Mouse (Mus musculus) cerebellum, adult 11 months (tissue): ENCODE measurements around the gene Tcfl5.

Experiments used
- DNase-seq: peaks from one replicate; pipeline ENCODE4 v3.0.0; 2022

The Tcfl5 gene

DNA sequence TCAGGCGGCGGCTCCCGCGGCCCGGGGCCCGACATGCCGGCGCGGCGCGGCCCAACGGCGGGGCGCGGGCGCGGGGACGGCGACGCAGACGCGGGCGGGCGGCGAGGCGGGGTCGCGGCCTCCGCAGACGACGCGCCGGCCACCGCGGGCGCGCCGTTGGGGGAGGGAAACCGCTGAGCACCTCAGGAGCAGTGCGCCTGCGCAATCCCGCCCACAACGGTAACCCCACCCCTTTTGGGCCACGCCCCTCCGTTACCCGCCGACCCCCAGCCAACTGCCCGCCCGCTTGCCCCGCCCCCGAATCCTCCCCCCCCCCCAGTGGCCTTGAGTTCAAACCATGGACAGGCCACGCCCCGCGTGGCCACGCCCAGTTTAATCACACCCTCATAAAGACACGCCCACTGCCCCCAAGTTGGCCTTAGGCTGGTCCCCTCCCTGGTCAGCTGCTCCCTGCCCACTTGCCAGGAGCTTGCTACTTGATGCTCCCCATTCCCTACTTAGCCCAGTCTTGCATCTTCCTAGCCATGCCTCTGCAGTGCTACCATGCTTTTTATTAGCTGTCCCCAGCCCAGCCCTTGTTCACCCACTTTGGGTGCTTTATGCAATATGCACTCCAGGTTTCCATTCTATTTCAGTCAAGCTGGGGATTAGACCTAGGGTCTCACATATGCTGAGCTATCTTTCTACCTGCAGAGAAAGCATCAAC is at the start of gene Tcfl5:
Gene Tcfl5, minus strand, starts transcription at position 154 of the 706 bp plus-strand sequence.
- no peak for DNase-seq

DNA sequence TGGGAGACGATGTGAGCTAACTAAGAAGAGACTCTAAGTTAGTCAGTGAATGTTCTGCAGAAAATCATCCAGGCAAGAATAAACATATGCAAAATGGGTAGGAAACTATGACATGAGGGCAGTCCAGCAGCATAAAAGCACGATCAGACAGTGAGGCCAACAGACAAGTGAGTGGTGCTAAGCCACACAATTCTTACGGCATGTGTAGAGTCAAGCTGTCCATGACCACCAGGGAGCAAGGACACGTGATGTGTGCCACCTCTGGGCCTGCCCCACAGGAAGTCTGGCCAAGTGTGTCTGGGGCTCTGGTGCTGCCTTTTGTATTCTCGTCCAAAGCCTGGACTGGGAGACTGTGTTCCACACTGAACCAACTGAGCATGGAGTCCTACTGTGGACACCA is 47.3 kb upstream of the Tcfl5 start:
- DNase-seq: no peak

DNA sequence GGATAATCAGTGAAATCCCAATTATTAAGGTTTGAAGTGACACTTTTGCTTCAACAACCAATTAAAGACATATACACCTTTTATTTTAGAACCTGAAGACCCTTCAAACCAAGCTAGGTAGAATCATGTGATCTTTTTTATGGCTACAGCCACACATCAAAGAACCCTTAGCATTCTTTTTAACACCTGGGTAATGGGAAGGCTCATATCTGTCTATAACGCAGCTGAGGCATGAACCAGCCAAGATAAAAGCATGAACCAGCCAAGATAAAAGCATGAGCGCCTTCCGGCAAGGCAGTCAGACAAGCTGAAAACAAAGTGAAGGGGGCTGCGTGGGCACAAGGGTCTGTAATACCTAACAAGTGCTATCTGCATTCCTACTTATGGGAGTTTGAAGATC is 41.5 kb upstream of the Tcfl5 start:
- DNase-seq: no peak

GRCm38 (mm10) chr2:180683524-180683923 is 41.0 kb upstream of the Tcfl5 start:
- DNase-seq: no peak

GRCm38 (mm10) chr2:180681225-180681624 is 38.7 kb upstream of the Tcfl5 start:
- no peak for DNase-seq

DNA sequence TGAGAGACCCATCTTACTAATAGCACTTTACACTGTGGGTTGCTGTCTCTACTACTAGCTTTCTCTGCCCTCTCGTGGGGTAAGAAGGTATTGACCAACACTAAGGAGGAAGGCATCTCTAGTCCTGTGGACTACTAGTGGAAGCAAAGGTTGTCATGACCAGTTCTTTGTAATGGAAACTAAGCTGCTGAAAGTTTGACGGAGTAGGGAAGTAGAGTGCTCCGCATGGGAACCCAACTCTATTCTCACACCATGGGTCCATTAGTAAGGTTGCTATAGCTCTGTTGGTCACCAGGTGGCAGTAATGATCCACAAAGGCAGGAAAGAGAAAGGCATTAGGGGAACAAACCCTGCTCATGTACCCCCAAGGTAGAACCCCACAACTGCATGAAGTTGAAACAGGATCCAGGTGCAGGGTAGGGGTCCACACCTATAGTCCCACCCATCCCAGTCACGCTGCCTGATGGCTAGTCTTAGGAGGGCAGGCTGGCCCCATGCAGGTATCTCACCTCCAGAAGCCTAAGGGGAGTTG is 36.2 kb upstream of the Tcfl5 start:
- DNase-seq: peak; percentile 44

- DNase-seq: no peak
Observed at GRCm38 (mm10) chr2:180676706-180677105, 34.2 kb upstream of the Tcfl5 start.

DNA sequence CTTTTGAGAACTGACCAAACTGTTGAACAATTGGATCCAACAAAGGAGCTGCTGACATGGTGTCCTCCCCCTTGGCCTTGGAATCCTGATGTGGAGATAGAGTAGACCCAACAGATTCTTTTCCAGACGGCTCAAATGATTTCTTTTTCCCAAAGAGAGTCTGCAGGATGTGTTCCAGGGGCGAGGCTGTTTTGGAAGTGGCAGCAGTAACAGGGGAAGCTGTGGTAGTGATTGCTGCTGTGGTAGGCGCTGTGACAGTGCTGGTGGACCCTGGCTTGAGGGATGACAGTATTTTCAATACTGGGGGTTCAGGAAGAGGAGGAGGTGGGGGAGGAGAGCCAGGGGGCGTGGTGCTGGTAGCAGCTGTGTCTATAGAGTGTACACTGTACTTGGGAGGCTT is 19.5 kb upstream of the Tcfl5 start:
- DNase-seq: no peak

GRCm38 (mm10) chr2:180660521-180660920 is 18.0 kb upstream of the Tcfl5 start:
- no peak for DNase-seq

- DNase-seq: no peak
Observed at GRCm38 (mm10) chr2:180659353-180660150, 17.0 kb upstream of the Tcfl5 start.

- no peak for DNase-seq
Observed at GRCm38 (mm10) chr2:180658381-180658780, 15.9 kb upstream of the Tcfl5 start.

GRCm38 (mm10) chr2:180657394-180658013 is 15.0 kb upstream of the Tcfl5 start:
- peak; percentile 45 for DNase-seq

DNA sequence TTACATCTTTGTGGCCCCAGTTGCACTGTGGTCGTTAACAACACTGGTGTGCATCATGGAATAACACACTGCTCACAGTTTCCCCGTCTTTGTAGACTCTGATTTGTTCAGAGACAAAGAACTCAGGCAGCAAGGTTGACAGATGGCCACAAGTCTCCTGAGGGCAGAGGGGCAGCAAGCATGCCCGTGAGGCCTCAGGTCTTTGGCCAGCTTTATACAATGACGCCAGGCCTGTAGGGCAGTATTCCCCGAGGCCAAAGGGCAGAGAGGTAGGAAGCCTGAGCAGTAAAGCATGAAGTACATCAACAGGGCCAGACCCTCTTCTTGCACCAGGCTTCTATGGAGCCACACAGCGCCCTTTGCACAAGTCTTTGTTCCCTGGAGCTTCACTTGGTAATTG is 12.6 kb upstream of the Tcfl5 start:
- DNase-seq: no peak

- DNase-seq: no peak
Observed at GRCm38 (mm10) chr2:180654666-180655065, 12.2 kb upstream of the Tcfl5 start.

DNA sequence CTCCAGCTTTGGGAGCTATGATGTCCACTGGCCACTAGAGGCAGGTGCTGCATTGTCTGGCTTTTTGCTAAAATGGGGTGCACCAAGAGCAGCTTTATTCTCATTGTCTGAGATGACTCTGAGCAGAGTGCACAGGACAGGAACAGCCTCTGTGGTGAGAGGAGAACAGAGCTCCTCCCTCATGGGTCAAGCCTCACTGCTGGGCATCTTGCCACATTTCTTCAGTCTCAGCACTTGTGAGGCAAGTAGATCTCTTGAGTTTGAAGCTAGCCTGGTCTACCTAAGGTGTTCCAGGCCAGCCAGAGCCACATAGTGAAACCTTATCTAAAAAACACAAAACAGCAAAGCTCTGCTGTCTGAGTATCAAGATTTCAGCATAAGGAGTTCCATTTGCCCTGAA is 4.3 kb upstream of the Tcfl5 start:
- DNase-seq: no peak

GRCm38 (mm10) chr2:180643626-180644025 is 1.1 kb upstream of the Tcfl5 start:
- DNase-seq: no peak

GRCm38 (mm10) chr2:180641576-180642554 is 643 bp downstream of the Tcfl5 start:
- DNase-seq: no peak

GRCm38 (mm10) chr2:180611882-180612281 is 30.6 kb downstream of the Tcfl5 start:
- no peak for DNase-seq

DNA sequence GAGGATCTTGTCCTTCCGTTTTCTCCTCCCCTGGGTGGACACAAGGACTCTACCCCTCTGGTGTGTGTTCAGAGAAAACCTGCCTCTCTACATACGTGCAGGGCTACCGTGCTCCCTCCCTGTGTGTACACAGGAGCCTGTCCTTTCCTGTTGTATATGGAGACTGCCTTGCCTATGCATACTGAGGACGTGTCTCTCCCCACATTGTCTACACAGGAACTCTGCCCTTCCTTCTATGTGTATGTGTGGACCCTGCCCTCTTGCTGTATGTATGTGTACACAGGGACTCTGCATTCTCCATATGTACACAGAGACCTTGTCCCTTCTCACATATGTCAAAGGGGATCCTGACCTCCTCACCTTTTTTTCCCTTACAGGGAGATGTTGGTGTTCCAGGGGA is 32.2 kb downstream of the Tcfl5 start:
- DNase-seq: no peak

DNA sequence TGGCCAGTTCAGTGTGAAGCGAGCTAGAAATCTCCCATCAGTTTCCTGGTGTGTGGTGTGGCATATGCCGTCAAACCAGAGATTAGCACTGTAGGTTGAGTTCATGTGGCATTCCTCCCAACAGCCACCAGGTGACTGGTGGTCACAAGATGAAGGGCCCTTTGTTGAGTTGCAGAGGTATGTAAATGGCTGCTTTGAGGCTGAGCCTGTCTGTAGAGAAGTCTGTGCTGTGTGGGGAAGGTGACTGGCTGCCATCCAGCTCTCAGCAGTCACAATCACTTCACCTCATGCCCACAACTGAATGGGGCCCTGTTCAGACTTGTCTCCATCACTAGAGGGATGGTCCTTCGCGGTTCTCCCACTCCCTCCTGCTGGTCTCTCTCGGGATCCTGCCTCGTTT is 37.7 kb downstream of the Tcfl5 start:
- DNase-seq: no peak

DNA sequence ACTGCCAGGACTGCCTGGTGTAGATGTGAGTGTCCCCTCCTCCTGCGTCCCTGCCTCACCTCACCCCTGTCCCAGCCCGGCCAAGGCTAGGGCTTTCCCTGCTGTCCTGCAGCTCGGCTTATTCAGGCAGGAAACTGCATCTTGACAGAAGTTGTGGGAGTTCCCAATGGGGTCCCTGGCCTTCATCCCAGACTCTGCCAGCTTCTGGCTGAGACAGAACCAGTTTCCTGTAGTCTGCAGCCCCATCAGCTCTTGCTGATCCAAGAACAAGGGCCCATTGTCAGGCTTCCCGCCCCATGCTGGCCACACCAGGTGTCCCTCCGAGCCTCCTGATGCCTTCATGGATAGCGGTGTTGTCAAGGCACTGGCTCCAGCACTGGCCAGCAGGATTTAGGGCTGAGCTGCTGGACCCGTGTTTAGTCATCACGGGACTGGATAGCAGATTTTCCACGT is 41.9 kb downstream of the Tcfl5 start:
- DNase-seq: peak; percentile 57

DNA sequence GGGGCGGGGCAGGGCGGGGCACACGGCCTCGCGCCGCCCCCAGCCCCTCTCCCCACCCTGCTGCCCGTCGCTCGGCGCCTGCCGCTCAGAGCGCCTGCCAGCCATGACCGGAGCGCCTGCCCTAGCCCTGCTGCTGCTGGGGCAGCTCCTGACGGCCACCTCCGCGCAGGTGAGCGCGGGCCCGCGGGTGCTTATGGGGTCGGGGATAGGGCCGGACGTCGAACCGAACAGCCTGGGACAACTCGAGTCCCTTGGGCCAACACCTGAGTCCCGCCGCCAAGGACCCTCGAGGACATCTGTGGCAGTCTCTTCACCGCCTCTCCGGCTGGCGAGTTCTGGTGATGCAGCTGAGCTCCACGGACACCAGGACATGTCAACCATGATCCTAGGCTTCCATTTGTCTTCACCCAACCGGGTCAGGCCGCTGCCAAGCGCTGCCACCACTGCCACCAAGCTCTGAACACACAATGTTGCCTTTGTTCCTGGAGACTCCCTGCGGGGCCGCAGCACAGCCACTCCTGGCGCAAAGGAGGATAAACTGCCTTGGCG is 44.3 kb downstream of the Tcfl5 start:
- DNase-seq: no peak
